Mouse (Mus musculus): Measurements from ENCODE around the gene Cltc.

- no peak for TF ChIP-seq CTCF (IDR thresholded peaks at IDR 0.05)
- 0 out of 2 replicates have a peak, but pooled peaks have one; percentile 36 for TF ChIP-seq POLR2A (IDR thresholded peaks at IDR 0.05; ENCODE audit: insufficient read depth, low read depth, low read length)
- peak; percentile 69; the same call in 1 of the 2 replicates for TF ChIP-seq EP300 (IDR thresholded peaks at IDR 0.05; ENCODE audit: insufficient read depth, low read depth, low read length)
Measured at GRCm38 (mm10) chr11:86731443-86731842, 25.9 kb downstream of the Cltc start.

All from heart, adult 2 months (tissue).